Mouse (Mus musculus): Measurements from ENCODE around the gene Sdhc. TPM values are rescaled to one million over a fixed set of nuclear protein-coding genes. Genes with fewer than 3 reads are reported as not detected.

Sdhc gene
- total and polyA plus RNA-seq, 3 experiments = 87.5 to 205 (median 153) TPM

DNA sequence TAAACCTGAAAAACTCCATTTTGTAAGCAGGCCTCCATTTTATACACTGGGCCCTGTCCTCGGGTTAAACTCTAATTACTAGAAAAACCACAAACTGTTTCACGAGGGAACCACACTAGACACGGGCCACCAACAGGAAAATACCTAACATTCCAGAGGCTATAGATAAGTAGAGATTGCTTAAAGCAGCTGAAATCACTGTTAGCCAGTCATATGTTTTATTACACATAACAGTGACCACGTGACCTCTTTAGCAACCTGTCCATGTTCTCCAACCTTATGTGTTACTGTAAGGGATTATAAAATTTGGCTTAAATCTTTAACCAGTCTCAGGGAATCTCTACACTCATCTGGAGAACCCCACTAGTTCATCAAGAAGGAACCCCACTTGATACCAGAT, 56.0 kb downstream of the Sdhc start:
- H3K4me1 ChIP-seq (ENCODE audit: control insufficient read depth in 1 of 2, insufficient read depth in 2 of 2) = peaks cover 3 to 4% of the 10 kb centered on the region in 2 experiments; a peak in 2 of 4 replicates
- H3K9me3 ChIP-seq (replicated peaks; ENCODE audit: low read length) = peaks cover 5% of the 10 kb centered on the region
- H3K4me2 ChIP-seq (ENCODE audit: insufficient read depth, low read depth, poor library complexity, severe bottlenecking) = no peak overlapping the region
- no peak overlapping the region for H3K4me3 ChIP-seq (replicated peaks in 1 of 3; ENCODE audit: low read depth in 2 of 3, low read length in 2 of 3, poor library complexity in 1 of 3)
- TF ChIP-seq RAD21 (IDR thresholded peaks at IDR 0.05; ENCODE audit: low read depth, low read length) (no peak), SMC3 (IDR thresholded peaks at IDR 0.05; ENCODE audit: low read depth, low read length) (no peak), NELFE (IDR thresholded peaks at IDR 0.05; ENCODE audit: low read depth, low read length) (no peak), JUN (IDR thresholded peaks at IDR 0.05; ENCODE audit: insufficient read depth, low read depth, low read length) (no peak), POLR2A (IDR thresholded peaks at IDR 0.05; ENCODE audit: low read depth, low read length) (no peak), TBP (conservative IDR thresholded peaks at IDR 0.05; ENCODE audit: low read depth, low read length) (no peak), MAX (IDR thresholded peaks at IDR 0.05; ENCODE audit: low read length) (no peak), ZMIZ1 (IDR thresholded peaks at IDR 0.05; ENCODE audit: low read depth, low read length) (no peak)
- no peak overlapping the region for H3K9ac ChIP-seq (ENCODE audit: insufficient read depth, low read depth)
- in situ Hi-C loops (cut with MboI; ENCODE audit: low pct_ligation_motif_present, low pct_unique_long_range_greater_than_20kb, low sequenced_read_pairs) = no loop called here
- no peak overlapping the region for H3K27ac ChIP-seq (ENCODE audit: insufficient read depth, low read depth)
- dilution Hi-C loops (cut with MboI; ENCODE audit: extremely low pct_ligation_motif_present, extremely low pct_unique_long_range_greater_than_20kb, low sequenced_read_pairs) = no loop called here
- H3K79me2 ChIP-seq (replicated peaks; ENCODE audit: control insufficient read depth, extremely low read depth, insufficient read depth, poor library complexity, severe bottlenecking) = no peaks in the 10 kb centered on the region
- no peak for DNase-seq (ENCODE audit: extremely low read depth)
- no peaks in the 10 kb centered on the region for H3K36me3 ChIP-seq (replicated peaks in 1 of 2; ENCODE audit: control insufficient read depth in 1 of 2, insufficient read depth in 1 of 2, low read length in 1 of 2)
- no peaks in the 10 kb centered on the region for H3K27me3 ChIP-seq (replicated peaks)

- in situ Hi-C loops (cut with MboI; ENCODE audit: low pct_ligation_motif_present, low pct_unique_long_range_greater_than_20kb, low sequenced_read_pairs) (no loop called here), dilution Hi-C loops (cut with MboI; ENCODE audit: extremely low pct_ligation_motif_present, extremely low pct_unique_long_range_greater_than_20kb, low sequenced_read_pairs) (no loop called here)
- H3K27ac ChIP-seq (ENCODE audit: insufficient read depth, low read depth) = no peak overlapping the region
These were observed 59.6 kb downstream of the Sdhc start for GRCm38 (mm10) chr1:171090761-171091160.

DNA sequence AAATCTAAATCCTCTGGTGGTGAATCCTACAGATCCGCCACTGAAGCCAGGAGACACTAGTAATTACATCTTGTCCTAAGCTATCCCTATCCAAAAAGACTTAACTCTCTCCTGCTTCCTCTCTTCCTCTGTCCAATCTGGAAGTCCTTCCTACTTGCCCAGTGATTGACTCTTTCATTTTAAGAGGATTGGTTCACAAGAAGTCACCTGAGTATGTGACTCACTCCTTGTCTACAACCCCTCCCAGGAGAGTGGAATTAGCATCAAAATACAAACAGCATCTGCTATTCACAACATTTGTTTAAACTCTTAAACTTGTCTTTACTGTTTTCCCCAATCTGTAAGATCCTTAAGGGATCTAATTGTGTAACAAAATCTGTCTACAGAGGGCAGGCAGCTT, 60.5 kb downstream of the Sdhc start:
- DNase-seq (ENCODE audit: extremely low read depth) = no peak
- Histone ChIP-seq H3K4me3 (replicated peaks in 1 of 3; ENCODE audit: low read depth in 2 of 3, low read length in 2 of 3, poor library complexity in 1 of 3) (no peak overlapping the region), H3K36me3 (replicated peaks in 1 of 2; ENCODE audit: control insufficient read depth in 1 of 2, insufficient read depth in 1 of 2, low read length in 1 of 2) (no peaks in the 10 kb centered on the region), H3K9ac (ENCODE audit: insufficient read depth, low read depth) (no peak overlapping the region), H3K27ac (ENCODE audit: insufficient read depth, low read depth) (no peak overlapping the region), H3K27me3 (replicated peaks) (no peaks in the 10 kb centered on the region), H3K9me3 (replicated peaks; ENCODE audit: low read length) (peaks cover 3% of the 10 kb centered on the region), H3K4me1 (ENCODE audit: control insufficient read depth in 1 of 2, insufficient read depth in 2 of 2) (peaks cover under 1 to 2% of the 10 kb centered on the region in 2 experiments; a peak in 2 of 4 replicates), H3K4me2 (ENCODE audit: insufficient read depth, low read depth, poor library complexity, severe bottlenecking) (no peak overlapping the region), H3K79me2 (replicated peaks; ENCODE audit: control insufficient read depth, extremely low read depth, insufficient read depth, poor library complexity, severe bottlenecking) (no peaks in the 10 kb centered on the region)
- dilution Hi-C loops (cut with MboI; ENCODE audit: extremely low pct_ligation_motif_present, extremely low pct_unique_long_range_greater_than_20kb, low sequenced_read_pairs) = no loop called here
- in situ Hi-C loops (cut with MboI; ENCODE audit: low pct_ligation_motif_present, low pct_unique_long_range_greater_than_20kb, low sequenced_read_pairs) = no loop called here
- TF ChIP-seq CHD1 (IDR thresholded peaks at IDR 0.05; ENCODE audit: low read depth, low read length) = no peak
- no peak for TF ChIP-seq POLR2A (IDR thresholded peaks at IDR 0.05; ENCODE audit: low read depth, low read length)
- TF ChIP-seq NRF1 (IDR thresholded peaks at IDR 0.05; ENCODE audit: low read depth, low read length) = no peak
- no peak for TF ChIP-seq ZMIZ1 (IDR thresholded peaks at IDR 0.05; ENCODE audit: low read depth, low read length)
- TF ChIP-seq POLR2AphosphoS2 (IDR thresholded peaks at IDR 0.05; ENCODE audit: low read depth, low read length) = no peak
- TF ChIP-seq TBP (conservative IDR thresholded peaks at IDR 0.05; ENCODE audit: low read depth, low read length) = no peak
- TF ChIP-seq MAFK (IDR thresholded peaks at IDR 0.05; ENCODE audit: insufficient replicate concordance, low read length) = no peak
- no peak for TF ChIP-seq ZKSCAN1 (IDR thresholded peaks at IDR 0.05; ENCODE audit: borderline replicate concordance, low read depth, low read length)
- TF ChIP-seq MEF2A (IDR thresholded peaks at IDR 0.05; ENCODE audit: borderline replicate concordance, low read depth, low read length) = no peak
- no peak for TF ChIP-seq HCFC1 (IDR thresholded peaks at IDR 0.05; ENCODE audit: low read depth, low read length)
- TF ChIP-seq MAX (IDR thresholded peaks at IDR 0.05; ENCODE audit: low read length) = no peak
- no peak for TF ChIP-seq MYC (IDR thresholded peaks at IDR 0.05; ENCODE audit: low read depth, low read length)
- no peak for TF ChIP-seq BHLHE40 (IDR thresholded peaks at IDR 0.05; ENCODE audit: low read depth, low read length)
- TF ChIP-seq RCOR1 (conservative IDR thresholded peaks at IDR 0.05; ENCODE audit: low read depth, low read length) = no peak
- TF ChIP-seq KAT2A (IDR thresholded peaks at IDR 0.05; ENCODE audit: insufficient replicate concordance, low read length) = no peak
- TF ChIP-seq ZNF384 (IDR thresholded peaks at IDR 0.05; ENCODE audit: low read depth, low read length) = no peak
- no peak for TF ChIP-seq ETS1 (conservative IDR thresholded peaks at IDR 0.05; ENCODE audit: low read depth, low read length)

More at GRCm38 (mm10) chr1:171090761-171091160, 59.6 kb downstream of the Sdhc start:
- H3K36me3 ChIP-seq (replicated peaks in 1 of 2; ENCODE audit: control insufficient read depth in 1 of 2, insufficient read depth in 1 of 2, low read length in 1 of 2) = no peaks in the 10 kb centered on the region
- H3K9ac ChIP-seq (ENCODE audit: insufficient read depth, low read depth) = no peak overlapping the region
- H3K9me3 ChIP-seq (replicated peaks; ENCODE audit: low read length) = peaks cover under 1% of the 10 kb centered on the region
- H3K4me2 ChIP-seq (ENCODE audit: insufficient read depth, low read depth, poor library complexity, severe bottlenecking) = no peak overlapping the region
- H3K79me2 ChIP-seq (replicated peaks; ENCODE audit: control insufficient read depth, extremely low read depth, insufficient read depth, poor library complexity, severe bottlenecking) = no peaks in the 10 kb centered on the region
- H3K27me3 ChIP-seq (replicated peaks) = no peaks in the 10 kb centered on the region
- DNase-seq (ENCODE audit: extremely low read depth) = no peak
- peaks cover 3 to 4% of the 10 kb centered on the region in 2 experiments; a peak in 2 of 4 replicates for H3K4me1 ChIP-seq (ENCODE audit: control insufficient read depth in 1 of 2, insufficient read depth in 2 of 2)
- no peak overlapping the region for H3K4me3 ChIP-seq (replicated peaks in 1 of 3; ENCODE audit: low read depth in 2 of 3, low read length in 2 of 3, poor library complexity in 1 of 3)
- no peak for TF ChIP-seq MXI1 (IDR thresholded peaks at IDR 0.05; ENCODE audit: low read depth, low read length)

Data from CH12.LX (cell line).